Mouse (Mus musculus) small intestine, adult 2 months (tissue): ENCODE measurements around the gene Eif1b. TPM values are rescaled to one million over a fixed set of nuclear protein-coding genes. Genes with fewer than 3 reads are reported as not detected.
"Not testable (repeated sequence)": the region's sequence is repeated elsewhere in the genome, so short reads cannot be mapped to it uniquely, and the experiment has no call there.

ENCODE experiments used
- H3K27ac ChIP-seq: fragments of 200-500 bp; 2 replicates; pipeline ENCODE4 v1.5.1; 2012; ENCODE audit warnings: low read depth, low read length, control low read depth, inconsistent platforms; ENCODE audit not compliant: insufficient read depth
- H3K27me3 ChIP-seq: fragments of 200-500 bp; 2 replicates; pipeline ENCODE4 v1.6.1; 2012; ENCODE audit warnings: mild to moderate bottlenecking, moderate library complexity, low read length, inconsistent platforms; ENCODE audit not compliant: control insufficient read depth, insufficient read depth
- H3K36me3 ChIP-seq: fragments of 200-500 bp; 2 replicates; pipeline ENCODE4 v1.6.1; 2012; ENCODE audit warnings: mild to moderate bottlenecking, low read length, control low read depth, inconsistent platforms; ENCODE audit not compliant: control insufficient read depth, insufficient read depth
- H3K4me1 ChIP-seq: fragments of 200-500 bp; 2 replicates; pipeline ENCODE4 v1.6.1; 2012; ENCODE audit warnings: low read length, inconsistent platforms, mixed read lengths; ENCODE audit not compliant: control insufficient read depth, insufficient read depth, insufficient read length
- H3K4me3 ChIP-seq: fragments of 200-500 bp; 2 replicates; pipeline ENCODE4 v1.5.1; 2012; ENCODE audit warnings: low read depth, mild to moderate bottlenecking, control low read depth, inconsistent platforms, low read length, moderate library complexity
- CTCF ChIP-seq: fragments of 200-500 bp; IDR thresholded peaks from 2 replicates; pipeline ENCODE4 v1.5.1; 2012; ENCODE audit warnings: low read depth, mild to moderate bottlenecking, control low read depth, inconsistent platforms, low read length, moderate library complexity, mixed read lengths; ENCODE audit not compliant: insufficient replicate concordance, insufficient read length; ENCODE audit errors: extremely low read depth
- POLR2A ChIP-seq: fragments of 200-500 bp; IDR thresholded peaks from 2 replicates; pipeline ENCODE4 v1.6.1; 2012; ENCODE audit warnings: low read depth, mild to moderate bottlenecking, control low read depth, inconsistent platforms, low read length, moderate library complexity
- WGBS: fragments of 180-500 bp; shearing (Covaris S2); methylation state at CpG from one replicate; pipeline ENCODE4 v1.1.7; 2018; 5-methylcytosine and 5-hydroxymethylcytosine counted together
- polyA plus RNA-seq: library from polyadenylated mRNA; depleted of rRNA; stranded (reverse); fragments of >200 nt; gene quantifications from 2 replicates; pipeline ENCODE4 v1.2.3, GENCODE M21; 2012

Gene Eif1b
- polyA plus RNA-seq, 1 experiment = 24.1 TPM

DNA sequence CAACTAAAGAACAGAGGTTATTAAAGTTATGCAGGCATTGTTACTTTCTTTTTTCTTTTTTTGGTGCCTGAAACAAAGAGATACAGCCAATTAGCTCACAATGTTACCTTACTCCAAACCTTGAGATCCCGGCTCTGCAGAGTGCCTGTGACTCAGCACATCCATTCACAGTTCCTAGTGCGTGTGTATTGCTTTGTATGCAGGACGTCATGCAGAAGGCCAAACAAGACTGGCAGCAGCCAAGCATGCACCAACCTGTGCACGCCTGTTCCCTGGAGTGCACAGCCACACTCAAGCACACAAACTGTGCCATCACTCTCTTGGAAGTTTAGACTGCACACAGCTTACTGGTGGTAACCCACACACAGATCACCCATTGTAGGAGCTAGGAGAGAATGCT, 35.2 kb downstream of the Eif1b start:
- Histone ChIP-seq H3K4me3 (no peak overlapping the region), H3K36me3 (no peaks in the 10 kb centered on the region), H3K4me1 (no peaks in the 10 kb centered on the region), H3K27me3 (no peaks in the 10 kb centered on the region), H3K27ac (no peak overlapping the region)
- TF ChIP-seq CTCF (no peak), POLR2A (no peak)
- 73% methylated on average over 4 of the region's 4 CpGs for WGBS

DNA sequence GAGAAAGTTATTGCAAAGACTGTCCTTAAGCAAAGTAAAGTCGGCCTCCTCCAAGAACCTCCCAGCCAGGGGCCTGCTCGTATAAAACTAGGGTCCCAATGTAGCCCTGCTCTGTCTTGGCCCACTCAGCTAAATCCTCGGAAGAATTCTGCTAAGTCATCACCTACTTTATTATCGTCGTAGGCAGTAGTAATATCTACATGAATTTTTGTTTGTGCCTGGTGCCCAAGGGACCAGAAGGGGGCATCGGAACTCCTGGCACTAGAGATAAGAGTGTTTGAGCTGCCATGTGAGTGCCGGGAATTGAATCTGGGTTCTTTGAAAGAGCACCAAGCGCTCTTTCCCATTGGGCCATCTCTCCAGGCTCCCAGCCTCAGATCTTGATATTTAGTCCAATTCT, 35.9 kb downstream of the Eif1b start:
- Histone ChIP-seq H3K36me3 (no peaks in the 10 kb centered on the region), H3K4me1 (no peaks in the 10 kb centered on the region), H3K4me3 (no peak overlapping the region), H3K27me3 (no peaks in the 10 kb centered on the region), H3K27ac (no peak overlapping the region)
- TF ChIP-seq CTCF (no peak), POLR2A (no peak)
- 87% methylated on average over 8 of the region's 8 CpGs for WGBS

DNA sequence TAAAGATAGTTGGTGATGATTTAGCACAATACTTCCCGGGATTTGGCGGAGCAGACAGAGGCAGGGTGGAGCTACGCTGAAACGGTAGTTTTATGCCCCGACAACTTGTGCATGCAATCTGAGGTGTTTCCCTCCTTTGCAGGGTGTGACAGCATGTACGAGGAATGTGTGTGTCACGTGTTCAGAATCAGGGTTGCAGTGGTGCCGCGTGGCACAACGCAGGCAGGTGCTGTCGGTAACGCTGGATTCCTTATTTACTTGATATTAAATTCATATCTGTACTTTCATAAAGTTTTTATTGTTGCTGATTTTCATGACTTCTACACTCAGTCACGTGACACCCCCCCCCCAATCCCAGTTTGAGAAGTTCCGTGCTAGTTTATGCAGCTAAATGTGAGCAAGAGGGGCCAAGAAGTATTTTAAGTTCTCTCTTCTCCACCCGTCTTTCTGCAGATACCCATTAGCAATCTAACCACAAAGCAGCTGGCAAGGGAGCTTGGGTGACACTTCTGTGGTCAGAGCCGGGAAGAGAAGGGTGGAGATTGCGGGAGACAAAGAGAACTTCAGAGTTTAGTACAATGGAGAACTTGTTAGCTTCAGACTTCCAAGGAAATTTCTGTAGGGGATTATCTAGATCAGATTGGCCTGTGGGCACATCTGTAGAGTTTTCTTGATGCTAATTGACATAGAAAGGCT, 36.9 kb downstream of the Eif1b start:
- TF ChIP-seq POLR2A = no peak
- TF ChIP-seq CTCF = no peak
- Histone ChIP-seq H3K4me3 (no peak overlapping the region), H3K36me3 (no peaks in the 10 kb centered on the region), H3K27ac (no peak overlapping the region), H3K4me1 (no peaks in the 10 kb centered on the region), H3K27me3 (no peaks in the 10 kb centered on the region)
- 81% methylated on average over 17 of the region's 17 CpGs for WGBS

DNA sequence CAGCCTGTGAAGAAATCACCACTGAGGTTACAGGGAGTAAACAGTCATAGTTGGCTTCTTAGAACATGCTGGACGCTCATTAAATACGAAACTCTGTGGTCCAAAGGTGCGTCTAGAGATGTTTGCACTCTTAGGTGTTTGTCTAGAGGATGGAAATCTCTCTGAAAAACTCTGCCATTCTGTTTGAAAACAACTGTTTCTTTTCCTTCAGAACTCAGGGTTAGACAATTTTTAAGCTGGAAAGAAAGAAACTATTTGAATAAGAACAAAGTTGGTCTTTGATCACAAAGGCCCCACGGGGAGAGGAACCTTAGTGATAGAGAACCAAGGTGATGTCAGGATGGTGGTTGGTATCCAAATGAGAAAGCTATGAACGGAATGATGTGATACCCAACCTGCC, 38.4 kb downstream of the Eif1b start:
- H3K27me3 ChIP-seq = no peaks in the 10 kb centered on the region
- H3K4me3 ChIP-seq = no peak overlapping the region
- no peak overlapping the region for H3K27ac ChIP-seq
- no peaks in the 10 kb centered on the region for H3K4me1 ChIP-seq
- no peaks in the 10 kb centered on the region for H3K36me3 ChIP-seq
- TF ChIP-seq POLR2A = no peak
- WGBS = 64% methylated on average over 5 of the region's 5 CpGs

DNA sequence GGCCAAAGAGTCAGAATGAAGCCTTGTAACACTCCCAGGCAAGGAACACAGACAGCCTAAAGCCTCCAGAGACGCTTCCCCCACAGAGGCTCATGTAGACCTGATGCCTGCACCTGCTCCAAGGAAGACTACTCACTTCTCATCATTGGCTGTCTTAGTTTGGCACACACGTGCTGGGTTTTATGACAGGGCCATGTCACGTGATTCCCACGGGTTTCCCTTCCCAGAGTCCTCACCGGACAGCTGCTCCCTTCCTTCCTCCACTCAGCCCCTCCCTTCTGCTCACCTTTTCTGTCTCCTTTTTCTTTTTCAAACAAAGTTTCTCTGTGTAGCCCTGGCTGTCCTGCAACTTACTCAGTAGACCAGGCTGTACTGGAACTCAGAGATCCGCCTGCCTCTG, 40.0 kb downstream of the Eif1b start:
- no peak overlapping the region for H3K4me3 ChIP-seq
- no peak overlapping the region for H3K27ac ChIP-seq
- H3K36me3 ChIP-seq = no peaks in the 10 kb centered on the region
- H3K4me1 ChIP-seq = no peaks in the 10 kb centered on the region
- no peaks in the 10 kb centered on the region for H3K27me3 ChIP-seq
- no peak for TF ChIP-seq CTCF
- 39% methylated on average over 6 of the region's 6 CpGs for WGBS

DNA sequence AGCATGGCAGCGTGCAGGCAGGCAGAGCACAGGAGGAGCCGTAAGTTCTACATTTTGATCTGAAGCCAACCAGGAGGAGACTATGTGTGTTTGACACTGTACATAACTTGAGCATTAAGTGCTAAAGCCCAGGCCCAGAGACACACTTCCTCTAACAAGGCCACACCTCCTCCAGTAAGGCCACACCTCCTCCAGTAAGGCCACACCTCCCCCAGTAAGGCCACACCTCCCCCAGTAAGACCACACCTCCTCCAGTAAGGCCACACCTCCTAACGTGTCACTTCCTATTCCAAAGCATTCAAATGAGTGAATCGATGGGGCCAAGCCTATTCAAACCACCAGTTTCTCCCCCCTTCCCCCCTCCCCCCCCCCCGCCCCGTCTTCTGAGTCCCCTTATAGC, 40.7 kb downstream of the Eif1b start:
- no peaks in the 10 kb centered on the region for H3K36me3 ChIP-seq
- no peak overlapping the region for H3K4me3 ChIP-seq
- TF ChIP-seq POLR2A (no peak), CTCF (no peak)
- H3K27me3 ChIP-seq = no peaks in the 10 kb centered on the region
- H3K27ac ChIP-seq = no peak overlapping the region
- WGBS = 86% methylated on average over 6 of the region's 6 CpGs
- no peaks in the 10 kb centered on the region for H3K4me1 ChIP-seq

DNA sequence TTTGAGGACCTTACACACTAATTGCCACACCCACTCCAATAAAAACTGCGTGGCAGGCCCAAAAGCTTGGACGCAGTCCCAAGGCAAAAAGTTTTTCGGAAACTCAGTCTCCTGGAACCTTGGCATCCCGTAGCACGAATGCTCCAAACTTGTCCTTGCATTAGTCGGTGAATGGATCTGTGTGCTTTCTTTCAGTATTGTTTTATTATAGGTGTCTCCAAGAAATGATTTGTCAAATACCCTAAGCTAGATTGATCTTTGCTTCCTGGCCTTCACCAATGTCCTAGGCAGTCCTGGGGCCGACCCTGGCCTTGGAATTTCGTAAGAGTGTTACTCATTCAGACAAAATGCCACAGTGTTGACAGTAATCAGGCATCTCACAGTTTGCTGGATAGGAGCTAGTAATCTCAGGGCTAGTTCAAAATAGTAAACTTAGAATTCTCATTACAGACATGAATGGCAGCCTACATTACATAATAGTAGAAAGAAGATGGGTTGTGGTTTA, 41.5 kb downstream of the Eif1b start:
- not testable (repeated sequence) for H3K27me3 ChIP-seq, H3K4me3 ChIP-seq, H3K4me1 ChIP-seq, H3K27ac ChIP-seq, H3K36me3 ChIP-seq
- 89% methylated on average over 8 of the region's 8 CpGs for WGBS
